Mouse (Mus musculus) midbrain, embryonic 10.5 days (tissue): ENCODE data around the gene Gm42715. TPM values are rescaled to one million over a fixed set of nuclear protein-coding genes. Genes with fewer than 3 reads are reported as not detected.

ENCODE experiments used
- DNase-seq: peaks from one replicate; pipeline ENCODE4 v3.0.0-alpha.2; 2017; ENCODE audit warnings: low spot score
- H3K27ac ChIP-seq: fragments of 300-500 bp; sonication (generic); replicated peaks from 2 replicates; pipeline ENCODE4 v1.5.1; 2016; ENCODE audit warnings: mild to moderate bottlenecking
- H3K27me3 ChIP-seq: fragments of 300-500 bp; sonication (generic); 2 replicates; pipeline ENCODE4 v1.6.1; 2016; ENCODE audit warnings: low read depth, mild to moderate bottlenecking; ENCODE audit not compliant: poor library complexity, severe bottlenecking
- H3K36me3 ChIP-seq: fragments of 300-500 bp; sonication (generic); 2 replicates; pipeline ENCODE4 v1.6.1; 2016; ENCODE audit warnings: mild to moderate bottlenecking, moderate library complexity
- H3K4me1 ChIP-seq: fragments of 300-500 bp; sonication (generic); 2 replicates; pipeline ENCODE4 v1.6.1; 2016
- H3K4me3 ChIP-seq: fragments of 300-500 bp; sonication (generic); 2 replicates; pipeline ENCODE4 v1.5.1; 2016; ENCODE audit warnings: mild to moderate bottlenecking, moderate library complexity
- H3K9me3 ChIP-seq: fragments of 300-500 bp; sonication (generic); replicated peaks from 2 replicates; pipeline ENCODE4 v1.6.1; 2016; ENCODE audit warnings: mild to moderate bottlenecking
- WGBS: fragments of 180-500 bp; shearing (Covaris S2); methylation state at CpG from one replicate; pipeline ENCODE4 v1.1.7; 2016; 5-methylcytosine and 5-hydroxymethylcytosine counted together
- microRNA-seq: library from miRNA; unstranded; fragments of <30 nt; microRNA quantifications from one replicate; pipeline ENCODE4, GENCODE M21; 2017
- polyA plus RNA-seq: library from polyadenylated mRNA; unstranded; fragments of >200 nt; fragmentation: Nextera tagmentation; extraction: Ambion mirVana; gene quantifications from 2 replicates; pipeline ENCODE4 v1.2.1, GENCODE M21; 2016

Gene Gm42715
- polyA plus RNA-seq, 1 experiment from 2014 or later, result 14.3 TPM

DNA sequence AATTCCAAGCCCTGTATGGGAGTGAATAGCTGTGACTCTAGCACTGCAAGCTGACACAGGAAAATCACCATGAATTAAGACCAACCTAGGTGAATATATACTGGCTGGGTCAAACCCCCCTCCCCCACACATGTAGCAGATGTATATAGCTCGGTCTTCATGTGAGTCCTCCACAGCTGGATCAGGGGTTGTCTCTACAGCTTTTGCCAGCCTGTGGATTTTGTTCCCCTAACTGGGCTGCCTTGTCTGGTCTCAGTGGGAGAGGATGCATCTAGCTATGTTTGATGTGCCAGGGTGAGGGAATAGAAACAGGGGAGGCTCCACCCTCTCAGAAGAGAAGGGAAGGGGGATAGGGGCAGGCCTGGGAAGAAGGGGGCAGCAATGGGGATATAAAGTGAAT, 97.0 kb downstream of the Gm42715 start:
- Histone ChIP-seq H3K9me3 (peaks cover 5% of the 10 kb centered on the region; the same call in 1 of the 2 replicates), H3K36me3 (peaks cover 26% of the 10 kb centered on the region), H3K27ac (no peak overlapping the region; the same call in 1 of the 2 replicates), H3K27me3 (no peaks in the 10 kb centered on the region), H3K4me1 (peaks cover 31% of the 10 kb centered on the region), H3K4me3 (peak overlapping the region; percentile 18; the same call in 1 of the 2 replicates)
- DNase-seq, result no peak
- WGBS, result 83% methylated on average over 1 of the region's 1 CpGs

Small RNA genes lying within 50 kb of the gene (microRNA-seq; reads per million reads assigned to microRNA genes)
- gene Gm47278 (not detected), gene Mir7060 (2.1 reads per million)

Other genes with a start within 250 kb of the Gm42715 start
- 71.2 and 76.9 TPM in 2 replicates for gene Sephs2, start 245.5 kb upstream of the Gm42715 start, polyA plus RNA-seq
- gene Itgal, start 223.3 kb upstream of the Gm42715 start, polyA plus RNA-seq, result 0.72 and 0.77 TPM in 2 replicates
- 19.7 and 20.6 TPM in 2 replicates for gene Zfp768, start 174.0 kb upstream of the Gm42715 start, polyA plus RNA-seq
- 8.6 and 9.1 TPM in 2 replicates for gene Zfp747, start 143.5 kb upstream of the Gm42715 start, polyA plus RNA-seq
- gene 9130019O22Rik, start 132.4 kb upstream of the Gm42715 start, polyA plus RNA-seq, result 5.8 and 6.4 TPM in 2 replicates
- gene E430018J23Rik, start 126.0 kb upstream of the Gm42715 start, polyA plus RNA-seq, result 5.4 and 6.3 TPM in 2 replicates
- 6.9 and 8.0 TPM in 2 replicates for gene Zfp764, start 112.8 kb upstream of the Gm42715 start, polyA plus RNA-seq
- 34.4 and 35.2 TPM in 2 replicates for gene Zfp688, start 97.5 kb upstream of the Gm42715 start, polyA plus RNA-seq
- 13.9 and 16.4 TPM in 2 replicates for gene Zfp689, start 70.4 kb upstream of the Gm42715 start, polyA plus RNA-seq
- gene Prr14, start 60.0 kb upstream of the Gm42715 start, polyA plus RNA-seq, result 56.0 and 59.6 TPM in 2 replicates
- gene Fbrs, start 40.4 kb upstream of the Gm42715 start, polyA plus RNA-seq, result 8.6 and 9.6 TPM in 2 replicates
- 52.6 and 56.1 TPM in 2 replicates for gene Srcap, start 7.6 kb upstream of the Gm42715 start, polyA plus RNA-seq
- gene Tmem265, start 41.8 kb downstream of the Gm42715 start, polyA plus RNA-seq, result 7.2 and 8.2 TPM in 2 replicates
- 46.9 and 48.3 TPM in 2 replicates for gene Phkg2, start 53.8 kb downstream of the Gm42715 start, polyA plus RNA-seq
- 14.4 and 16.9 TPM in 2 replicates for gene Ccdc189, start 69.0 kb downstream of the Gm42715 start, polyA plus RNA-seq
- gene Rnf40, start 69.2 kb downstream of the Gm42715 start, polyA plus RNA-seq, result 56.7 and 59.6 TPM in 2 replicates
- gene Zfp629, start 96.2 kb downstream of the Gm42715 start, polyA plus RNA-seq, result 32.2 and 37.1 TPM in 2 replicates
- 47.8 and 48.9 TPM in 2 replicates for gene Bcl7c, start 189.3 kb downstream of the Gm42715 start, polyA plus RNA-seq
- 5.1 and 5.2 TPM in 2 replicates for gene Ctf1, start 193.2 kb downstream of the Gm42715 start, polyA plus RNA-seq
- 0.22 and 0.36 TPM in 2 replicates for gene Ctf2, start 212.6 kb downstream of the Gm42715 start, polyA plus RNA-seq
- gene Fbxl19, start 225.0 kb downstream of the Gm42715 start, polyA plus RNA-seq, result 7.9 and 8.3 TPM in 2 replicates